In the genomic region with DNA sequence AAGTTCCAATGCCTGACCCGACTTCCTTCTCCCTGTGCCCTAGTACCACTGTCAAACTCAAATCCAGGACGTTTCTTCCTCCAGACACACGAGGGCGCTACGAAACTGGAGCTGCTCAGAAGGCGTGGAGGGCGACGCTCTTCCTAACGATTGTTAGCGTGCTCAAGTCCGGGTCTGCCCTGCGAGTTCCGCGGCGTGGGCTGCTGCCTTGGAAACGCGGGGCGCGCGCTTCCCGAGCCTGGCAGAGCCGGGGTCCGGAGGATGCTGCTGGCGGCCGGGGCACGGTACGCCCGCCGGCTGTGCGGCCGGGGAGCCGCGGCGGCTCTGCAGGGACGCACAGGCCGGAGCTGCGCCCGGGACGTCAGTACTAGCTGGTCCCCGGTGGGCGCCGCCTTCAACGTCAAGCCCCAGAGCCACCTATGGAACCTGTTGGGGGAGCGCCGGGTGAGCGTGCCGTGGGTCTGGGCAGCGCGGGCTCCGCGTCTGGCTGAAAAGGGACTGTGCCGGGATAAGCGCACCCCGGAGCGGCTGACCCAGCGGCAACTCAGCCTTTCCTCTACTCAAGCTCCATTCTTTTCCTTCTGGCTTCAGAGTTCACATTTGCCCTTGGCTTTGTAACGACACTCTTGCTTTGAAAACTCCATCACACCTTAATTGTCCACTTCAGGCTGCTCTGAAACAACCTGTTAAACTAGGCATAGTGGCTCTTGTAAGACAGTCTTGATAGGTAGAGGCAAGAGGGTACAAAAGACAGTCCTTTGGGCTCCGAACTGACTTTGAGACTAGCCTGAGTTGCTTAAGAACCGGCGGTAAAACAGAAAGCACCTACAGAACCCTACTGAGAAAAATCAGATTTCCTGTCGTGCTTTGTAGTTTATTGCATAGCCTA, we compare ENCODE assay signal across 8 mouse cellular contexts. TPM values are rescaled to one million over a fixed set of nuclear protein-coding genes. Genes with fewer than 3 reads are reported as not detected.
DNase-seq lines count a peak whose midpoint lies in the region; ATAC-seq lines count a peak whose summit lies in the region.

A gene (plus strand): TSS at position 147 of the 889 bp plus-strand sequence.

- H3K9me3 ChIP-seq in forebrain, embryonic 14.5 days (replicated peaks; ENCODE audit: control insufficient read depth, low read length): no peaks in the 10 kb centered on the region
- no peaks in the 10 kb centered on the region for H3K9me3 ChIP-seq in neural tube, embryonic 15.5 days (replicated peaks)

- peak; percentile 95 for DNase-seq in ES-CJ7 (ENCODE audit: low read depth, low spot score)
- peak; percentile 78 for DNase-seq in cerebellum, adult 11 months
- peak; percentile 96 for DNase-seq in forebrain, embryonic 14.5 days (ENCODE audit: low spot score)
- peak; percentile 86 for DNase-seq in heart, postnatal 14 days
- DNase-seq in layer of hippocampus, adult 11-12 months (ENCODE audit: low spot score): peak; percentile 84
- DNase-seq in lung, adult 18-20 months: peak; percentile 86 to 89
- peak; percentile 87 for DNase-seq in testis, postnatal 14 days (ENCODE audit: low spot score)

- intact Hi-C loops in heart, postnatal 14 days (cut with DNase I): no loop called here

- WGBS in forebrain, embryonic 14.5 days: under 1% methylated on average over 61 of the region's 61 CpGs
- under 1% methylated on average over 61 of the region's 61 CpGs for whole genome bisulfite sequencing in neural tube, embryonic 15.5 days

- H3K4me1 ChIP-seq in forebrain, embryonic 14.5 days (ENCODE audit: control insufficient read depth, insufficient read depth, low read length): no peaks in the 10 kb centered on the region
- H3K4me1 ChIP-seq in neural tube, embryonic 15.5 days: peaks cover 7% of the 10 kb centered on the region

- H3K4me2 ChIP-seq in forebrain, embryonic 14.5 days (ENCODE audit: low read length): peak within 1 kb of the TSS; percentile 62
- peak within 1 kb of the TSS; percentile 78 for H3K4me2 ChIP-seq in neural tube, embryonic 15.5 days

- ATAC-seq in forebrain, embryonic 14.5 days: peak; percentile 94
- peak; percentile 95 for ATAC-seq in neural tube, embryonic 15.5 days (ENCODE audit: low FRiP score)

- peaks cover 11% of the 10 kb centered on the region for H3K36me3 ChIP-seq in forebrain, embryonic 14.5 days (ENCODE audit: control insufficient read depth, insufficient read depth, low read length)
- peaks cover 10% of the 10 kb centered on the region; the same call in 1 of the 2 replicates for H3K36me3 ChIP-seq in neural tube, embryonic 15.5 days

- peak within 1 kb of the TSS; percentile 68 for H3K4me3 ChIP-seq in forebrain, embryonic 14.5 days (ENCODE audit: low read depth, low read length)
- H3K4me3 ChIP-seq in neural tube, embryonic 15.5 days (replicated peaks): peak within 1 kb of the TSS; percentile 83

- no peaks in the 10 kb centered on the region for H3K27me3 ChIP-seq in forebrain, embryonic 14.5 days (replicated peaks; ENCODE audit: control insufficient read depth, insufficient read depth, low read length)
- no peaks in the 10 kb centered on the region for H3K27me3 ChIP-seq in neural tube, embryonic 15.5 days (replicated peaks)

- H3K27ac ChIP-seq in forebrain, embryonic 14.5 days (ENCODE audit: low read depth, low read length): peak within 1 kb of the TSS; percentile 65; the same call in 1 of the 2 replicates
- peak within 1 kb of the TSS; percentile 80 for H3K27ac ChIP-seq in neural tube, embryonic 15.5 days (replicated peaks)

- H3K9ac ChIP-seq in forebrain, embryonic 14.5 days (ENCODE audit: low read length): peak within 1 kb of the TSS; percentile 78
- H3K9ac ChIP-seq in neural tube, embryonic 15.5 days (replicated peaks): peak within 1 kb of the TSS; percentile 67

RNA-seq across cellular contexts. Expression of the gene that starts here (rescaled TPM):
- 22.9 and 24.4 TPM in 2 replicates for polyA plus RNA-seq in forebrain, embryonic 14.5 days (2014; fragmentation: Nextera tagmentation; extraction: Ambion mirVana)
- total RNA-seq in heart, postnatal 14 days (2021): 10 to 100 TPM; 51.6 to 52.2 TPM
- polyA plus RNA-seq in neural tube, embryonic 15.5 days (2015; fragmentation: Nextera tagmentation; extraction: Ambion mirVana): 18.8 and 19.5 TPM in 2 replicates

Comparison
In these comparisons a context has a peak if more than half of its experiments do, and no peak if none do; other contexts are left out.
1. Peak in every context shown above with its lines: DNase-seq, ATAC-seq, H3K4me3 ChIP-seq and H3K27ac ChIP-seq.